Mouse (Mus musculus): Measurements from ENCODE around the gene Nr5a2.

Nr5a2 gene

GRCm38 (mm10) chr1:136910144-136910543, 50.1 kb downstream of the Nr5a2 start:
- DNase-seq (ENCODE audit: low spot score in 2 of 2): no peak

- no peak for DNase-seq (ENCODE audit: low spot score in 2 of 2)
These were observed 50.7 kb downstream of the Nr5a2 start for GRCm38 (mm10) chr1:136909494-136910037.

GRCm38 (mm10) chr1:136898130-136898529, 62.1 kb downstream of the Nr5a2 start:
- no peak for DNase-seq (ENCODE audit: low spot score in 2 of 2)

GRCm38 (mm10) chr1:136896351-136896750, 63.9 kb downstream of the Nr5a2 start:
- no peak for DNase-seq (ENCODE audit: low spot score in 2 of 2)

GRCm38 (mm10) chr1:136895877-136896276, 64.4 kb downstream of the Nr5a2 start:
- DNase-seq (ENCODE audit: low spot score in 2 of 2): no peak

GRCm38 (mm10) chr1:136894753-136895152, 65.5 kb downstream of the Nr5a2 start:
- DNase-seq (ENCODE audit: low spot score in 2 of 2): no peak

- DNase-seq (ENCODE audit: low spot score in 2 of 2): no peak
These were observed 67.1 kb downstream of the Nr5a2 start for GRCm38 (mm10) chr1:136893162-136893561.

GRCm38 (mm10) chr1:136890439-136890838, 69.8 kb downstream of the Nr5a2 start:
- DNase-seq (ENCODE audit: low spot score in 2 of 2): no peak

GRCm38 (mm10) chr1:136888704-136889103, 71.5 kb downstream of the Nr5a2 start:
- DNase-seq (ENCODE audit: low spot score in 2 of 2): no peak

GRCm38 (mm10) chr1:136886678-136887077, 73.6 kb downstream of the Nr5a2 start:
- no peak for DNase-seq (ENCODE audit: low spot score in 2 of 2)

- no peak for DNase-seq (ENCODE audit: low spot score in 2 of 2)
These were observed 76.6 kb downstream of the Nr5a2 start for GRCm38 (mm10) chr1:136883458-136884174.

- DNase-seq (ENCODE audit: low spot score in 2 of 2): no peak
These were observed 80.0 kb downstream of the Nr5a2 start for GRCm38 (mm10) chr1:136880260-136880659.

- DNase-seq (ENCODE audit: low spot score in 2 of 2): no peak
These were observed 85.2 kb downstream of the Nr5a2 start for GRCm38 (mm10) chr1:136875006-136875405.

GRCm38 (mm10) chr1:136868955-136869354, 91.3 kb downstream of the Nr5a2 start:
- DNase-seq (ENCODE audit: low spot score in 2 of 2): no peak

GRCm38 (mm10) chr1:136868285-136868684, 92.0 kb downstream of the Nr5a2 start:
- DNase-seq (ENCODE audit: low spot score in 2 of 2): no peak

GRCm38 (mm10) chr1:136866481-136867092, 93.7 kb downstream of the Nr5a2 start:
- DNase-seq (ENCODE audit: low spot score in 2 of 2): no peak

- DNase-seq (ENCODE audit: low spot score in 2 of 2): no peak
These were observed 97.0 kb downstream of the Nr5a2 start for GRCm38 (mm10) chr1:136863209-136863608.

- DNase-seq (ENCODE audit: low spot score in 2 of 2): no peak
These were observed 100.8 kb downstream of the Nr5a2 start for GRCm38 (mm10) chr1:136859454-136859853.

GRCm38 (mm10) chr1:136858724-136859123, 101.5 kb downstream of the Nr5a2 start:
- DNase-seq (ENCODE audit: low spot score in 2 of 2): no peak

GRCm38 (mm10) chr1:136856104-136856503, 104.1 kb downstream of the Nr5a2 start:
- no peak for DNase-seq (ENCODE audit: low spot score in 2 of 2)

- no peak for DNase-seq (ENCODE audit: low spot score in 2 of 2)
These were observed 111.5 kb downstream of the Nr5a2 start for GRCm38 (mm10) chr1:136848791-136849190.

- no peak for DNase-seq (ENCODE audit: low spot score in 2 of 2)
These were observed 114.2 kb downstream of the Nr5a2 start for GRCm38 (mm10) chr1:136846081-136846480.

- no peak for DNase-seq (ENCODE audit: low spot score in 2 of 2)
These were observed 114.9 kb downstream of the Nr5a2 start for GRCm38 (mm10) chr1:136845341-136845740.

All from urinary bladder, adult 18-20 months (tissue).